Mouse (Mus musculus): ENCODE results near the gene Gfm2. TPM values are rescaled to one million over a fixed set of nuclear protein-coding genes. Genes with fewer than 3 reads are reported as not detected.

Gfm2 gene
- total RNA-seq, 1 experiment, result 70.6 TPM

GRCm38 (mm10) chr13:97184656-97185055 lies 46.9 kb downstream of the Gfm2 start:
- no peak overlapping the region for H3K4me3 ChIP-seq (ENCODE audit: insufficient read depth in 1 of 2, low read depth in 1 of 2, low read length in 2 of 2, poor library complexity in 1 of 2, severe bottlenecking in 1 of 2)
- no peak for TF ChIP-seq HCFC1 (IDR thresholded peaks at IDR 0.05; ENCODE audit: borderline replicate concordance, insufficient read depth, low read length)
- TF ChIP-seq MAFK (IDR thresholded peaks at IDR 0.05; ENCODE audit: insufficient read depth, low read depth, low read length), result no peak
- no peak for TF ChIP-seq CHD2 (IDR thresholded peaks at IDR 0.05; ENCODE audit: low read depth, low read length)
- TF ChIP-seq ZNF384 (IDR thresholded peaks at IDR 0.05; ENCODE audit: low read depth, low read length), result no peak
- no peak for TF ChIP-seq ZC3H11A (IDR thresholded peaks at IDR 0.05; ENCODE audit: borderline replicate concordance, low read depth, low read length)
- H3K27ac ChIP-seq (ENCODE audit: insufficient read depth, low read depth, low read length, poor library complexity, severe bottlenecking), result no peak overlapping the region
- H3K9ac ChIP-seq (ENCODE audit: insufficient read depth, low read depth, low read length, poor library complexity, severe bottlenecking), result no peak overlapping the region
- no peak for DNase-seq (ENCODE audit: low read depth, low spot score)
- H3K9me3 ChIP-seq (ENCODE audit: control insufficient read depth, insufficient read depth, low read depth, low read length), result no peaks in the 10 kb centered on the region
- in situ Hi-C loops (cut with MboI; ENCODE audit: low sequenced_read_pairs in 2 of 2, unreplicated experiment in 2 of 2), result no loop called here
- peaks cover 29% of the 10 kb centered on the region for H3K36me3 ChIP-seq (ENCODE audit: control insufficient read depth, insufficient read depth, low read length, poor library complexity, severe bottlenecking)
- H3K4me1 ChIP-seq (ENCODE audit: control insufficient read depth in 2 of 2, insufficient read depth in 2 of 2, low read length in 2 of 2, poor library complexity in 1 of 2), result peaks cover 1 to 2% of the 10 kb centered on the region in 2 experiments; a peak in 2 of 4 replicates

GRCm38 (mm10) chr13:97186346-97186745 lies 48.6 kb downstream of the Gfm2 start:
- Histone ChIP-seq H3K4me3 (ENCODE audit: insufficient read depth in 1 of 2, low read depth in 1 of 2, low read length in 2 of 2, poor library complexity in 1 of 2, severe bottlenecking in 1 of 2) (no peak overlapping the region), H3K9me3 (ENCODE audit: control insufficient read depth, insufficient read depth, low read depth, low read length) (no peaks in the 10 kb centered on the region), H3K27ac (ENCODE audit: insufficient read depth, low read depth, low read length, poor library complexity, severe bottlenecking) (no peak overlapping the region), H3K4me1 (ENCODE audit: control insufficient read depth in 2 of 2, insufficient read depth in 2 of 2, low read length in 2 of 2, poor library complexity in 1 of 2) (peaks cover 0 to 4% of the 10 kb centered on the region in 2 experiments; a peak in 2 of 4 replicates), H3K36me3 (ENCODE audit: control insufficient read depth, insufficient read depth, low read length, poor library complexity, severe bottlenecking) (peaks cover 26% of the 10 kb centered on the region), H3K9ac (ENCODE audit: insufficient read depth, low read depth, low read length, poor library complexity, severe bottlenecking) (no peak overlapping the region)
- in situ Hi-C loops (cut with MboI; ENCODE audit: low sequenced_read_pairs in 2 of 2, unreplicated experiment in 2 of 2), result no loop called here
- no peak for DNase-seq (ENCODE audit: low read depth, low spot score)
- TF ChIP-seq HCFC1 (IDR thresholded peaks at IDR 0.05; ENCODE audit: borderline replicate concordance, insufficient read depth, low read length) (no peak), ZC3H11A (IDR thresholded peaks at IDR 0.05; ENCODE audit: borderline replicate concordance, low read depth, low read length) (no peak), MAFK (IDR thresholded peaks at IDR 0.05; ENCODE audit: insufficient read depth, low read depth, low read length) (no peak), CHD2 (IDR thresholded peaks at IDR 0.05; ENCODE audit: low read depth, low read length) (no peak), ZNF384 (IDR thresholded peaks at IDR 0.05; ENCODE audit: low read depth, low read length) (no peak)

GRCm38 (mm10) chr13:97187693-97188092 lies 50.0 kb downstream of the Gfm2 start:
- no peak for DNase-seq (ENCODE audit: low read depth, low spot score)
- H3K9me3 ChIP-seq (ENCODE audit: control insufficient read depth, insufficient read depth, low read depth, low read length), result no peaks in the 10 kb centered on the region
- H3K9ac ChIP-seq (ENCODE audit: insufficient read depth, low read depth, low read length, poor library complexity, severe bottlenecking), result no peak overlapping the region
- in situ Hi-C loops (cut with MboI; ENCODE audit: low sequenced_read_pairs in 2 of 2, unreplicated experiment in 2 of 2), result no loop called here
- H3K4me1 ChIP-seq (ENCODE audit: control insufficient read depth in 2 of 2, insufficient read depth in 2 of 2, low read length in 2 of 2, poor library complexity in 1 of 2), result peaks cover 0 to 8% of the 10 kb centered on the region in 2 experiments; a peak in 2 of 4 replicates
- H3K36me3 ChIP-seq (ENCODE audit: control insufficient read depth, insufficient read depth, low read length, poor library complexity, severe bottlenecking), result peaks cover 29% of the 10 kb centered on the region
- no peak overlapping the region for H3K27ac ChIP-seq (ENCODE audit: insufficient read depth, low read depth, low read length, poor library complexity, severe bottlenecking)
- H3K4me3 ChIP-seq (ENCODE audit: insufficient read depth in 1 of 2, low read depth in 1 of 2, low read length in 2 of 2, poor library complexity in 1 of 2, severe bottlenecking in 1 of 2), result no peak overlapping the region
- TF ChIP-seq HCFC1 (IDR thresholded peaks at IDR 0.05; ENCODE audit: borderline replicate concordance, insufficient read depth, low read length) (no peak), CHD2 (IDR thresholded peaks at IDR 0.05; ENCODE audit: low read depth, low read length) (no peak), ZC3H11A (IDR thresholded peaks at IDR 0.05; ENCODE audit: borderline replicate concordance, low read depth, low read length) (no peak), MAFK (IDR thresholded peaks at IDR 0.05; ENCODE audit: insufficient read depth, low read depth, low read length) (no peak), ZNF384 (IDR thresholded peaks at IDR 0.05; ENCODE audit: low read depth, low read length) (no peak)

- no peak overlapping the region for H3K27ac ChIP-seq (ENCODE audit: insufficient read depth, low read depth, low read length, poor library complexity, severe bottlenecking)
- in situ Hi-C loops (cut with MboI; ENCODE audit: low sequenced_read_pairs in 2 of 2, unreplicated experiment in 2 of 2), result no loop called here
- H3K4me1 ChIP-seq (ENCODE audit: control insufficient read depth in 2 of 2, insufficient read depth in 2 of 2, low read length in 2 of 2, poor library complexity in 1 of 2), result peaks cover 2 to 20% of the 10 kb centered on the region in 2 experiments; a peak in 3 of 4 replicates
- no peak overlapping the region for H3K4me3 ChIP-seq (ENCODE audit: insufficient read depth in 1 of 2, low read depth in 1 of 2, low read length in 2 of 2, poor library complexity in 1 of 2, severe bottlenecking in 1 of 2)
- H3K9me3 ChIP-seq (ENCODE audit: control insufficient read depth, insufficient read depth, low read depth, low read length), result no peaks in the 10 kb centered on the region
- no peak for TF ChIP-seq MAFK (IDR thresholded peaks at IDR 0.05; ENCODE audit: insufficient read depth, low read depth, low read length)
- no peak for TF ChIP-seq ZC3H11A (IDR thresholded peaks at IDR 0.05; ENCODE audit: borderline replicate concordance, low read depth, low read length)
- no peak for TF ChIP-seq ZNF384 (IDR thresholded peaks at IDR 0.05; ENCODE audit: low read depth, low read length)
- no peak for TF ChIP-seq HCFC1 (IDR thresholded peaks at IDR 0.05; ENCODE audit: borderline replicate concordance, insufficient read depth, low read length)
- no peak for TF ChIP-seq CHD2 (IDR thresholded peaks at IDR 0.05; ENCODE audit: low read depth, low read length)
- peaks cover 13% of the 10 kb centered on the region for H3K36me3 ChIP-seq (ENCODE audit: control insufficient read depth, insufficient read depth, low read length, poor library complexity, severe bottlenecking)
- no peak overlapping the region for H3K9ac ChIP-seq (ENCODE audit: insufficient read depth, low read depth, low read length, poor library complexity, severe bottlenecking)
- DNase-seq (ENCODE audit: low read depth, low spot score), result no peak
These were observed 54.9 kb downstream of the Gfm2 start for GRCm38 (mm10) chr13:97192649-97193048.
